Mouse (Mus musculus): Measurements from ENCODE around the gene Ttc28. TPM values are rescaled to one million over a fixed set of nuclear protein-coding genes. Genes with fewer than 3 reads are reported as not detected.

Ttc28 gene
- polyA plus RNA-seq, 1 experiment from 2014 or later, result 42.8 TPM

- Histone ChIP-seq H3K9ac (replicated peaks) (0 out of 2 replicates have a peak overlapping the region, but pooled peaks have one; percentile 2), H3K4me1 (peaks cover 58% of the 10 kb centered on the region), H3K4me2 (replicated peaks) (no peak overlapping the region), H3K4me3 (no peak overlapping the region), H3K27me3 (no peaks in the 10 kb centered on the region), H3K36me3 (no peaks in the 10 kb centered on the region), H3K9me3 (no peaks in the 10 kb centered on the region), H3K27ac (replicated peaks) (no peak overlapping the region; the same call in 1 of the 2 replicates)
- 29% methylated on average over 9 of the region's 9 CpGs for WGBS
- ATAC-seq (replicated peaks), result no peak
These were observed 284.8 kb downstream of the Ttc28 start for GRCm38 (mm10) chr5:111164348-111164920.

GRCm38 (mm10) chr5:111170383-111170782 lies 290.8 kb downstream of the Ttc28 start:
- no peak overlapping the region for H3K9ac ChIP-seq (replicated peaks)
- 11% methylated on average over 9 of the region's 9 CpGs for WGBS
- no peaks in the 10 kb centered on the region for H3K9me3 ChIP-seq
- no peak overlapping the region for H3K27ac ChIP-seq (replicated peaks)
- H3K4me2 ChIP-seq (replicated peaks), result no peak overlapping the region
- H3K4me3 ChIP-seq, result no peak overlapping the region
- H3K27me3 ChIP-seq, result no peaks in the 10 kb centered on the region
- ATAC-seq (replicated peaks), result no peak
- H3K4me1 ChIP-seq, result peaks cover 31% of the 10 kb centered on the region
- no peaks in the 10 kb centered on the region for H3K36me3 ChIP-seq

GRCm38 (mm10) chr5:111175410-111175809 lies 295.8 kb downstream of the Ttc28 start:
- no peaks in the 10 kb centered on the region for H3K9me3 ChIP-seq
- H3K4me2 ChIP-seq (replicated peaks), result no peak overlapping the region
- no peak overlapping the region for H3K4me3 ChIP-seq
- no peaks in the 10 kb centered on the region for H3K36me3 ChIP-seq
- H3K27me3 ChIP-seq, result no peaks in the 10 kb centered on the region
- no peak for ATAC-seq (replicated peaks)
- H3K9ac ChIP-seq (replicated peaks), result no peak overlapping the region
- WGBS, result 61% methylated on average over 12 of the region's 12 CpGs
- peak overlapping the region; percentile 45 for H3K27ac ChIP-seq (replicated peaks)
- peaks cover 63% of the 10 kb centered on the region for H3K4me1 ChIP-seq

- no peak for ATAC-seq (replicated peaks)
- Histone ChIP-seq H3K27me3 (no peaks in the 10 kb centered on the region), H3K9ac (replicated peaks) (no peak overlapping the region), H3K4me2 (replicated peaks) (no peak overlapping the region), H3K36me3 (no peaks in the 10 kb centered on the region), H3K4me3 (no peak overlapping the region), H3K4me1 (peaks cover 64% of the 10 kb centered on the region), H3K27ac (replicated peaks) (peak overlapping the region; percentile 45), H3K9me3 (no peaks in the 10 kb centered on the region)
- whole genome bisulfite sequencing, result 19% methylated on average over 9 of the region's 9 CpGs
These were observed 296.2 kb downstream of the Ttc28 start for GRCm38 (mm10) chr5:111175842-111176241.

GRCm38 (mm10) chr5:111176441-111176840 lies 296.8 kb downstream of the Ttc28 start:
- H3K9ac ChIP-seq (replicated peaks), result no peak overlapping the region
- H3K4me3 ChIP-seq, result no peak overlapping the region
- no peak for ATAC-seq (replicated peaks)
- H3K27ac ChIP-seq (replicated peaks), result no peak overlapping the region
- H3K4me2 ChIP-seq (replicated peaks), result no peak overlapping the region
- WGBS, result 82% methylated on average over 13 of the region's 13 CpGs
- H3K27me3 ChIP-seq, result no peaks in the 10 kb centered on the region
- no peaks in the 10 kb centered on the region for H3K36me3 ChIP-seq
- H3K4me1 ChIP-seq, result peaks cover 70% of the 10 kb centered on the region
- H3K9me3 ChIP-seq, result no peaks in the 10 kb centered on the region

- no peaks in the 10 kb centered on the region for H3K9me3 ChIP-seq
- WGBS, result 69% methylated on average over 21 of the region's 21 CpGs
- no peak overlapping the region for H3K4me3 ChIP-seq
- no peaks in the 10 kb centered on the region for H3K27me3 ChIP-seq
- peaks cover 75% of the 10 kb centered on the region for H3K4me1 ChIP-seq
- no peaks in the 10 kb centered on the region for H3K36me3 ChIP-seq
- no peak overlapping the region for H3K4me2 ChIP-seq (replicated peaks)
- H3K27ac ChIP-seq (replicated peaks), result no peak overlapping the region
- no peak for ATAC-seq (replicated peaks)
- H3K9ac ChIP-seq (replicated peaks), result no peak overlapping the region
These were observed 298.9 kb downstream of the Ttc28 start for GRCm38 (mm10) chr5:111178324-111179076.

- 17% methylated on average over 7 of the region's 7 CpGs for WGBS
- Histone ChIP-seq H3K9ac (replicated peaks) (no peak overlapping the region), H3K4me3 (no peak overlapping the region), H3K36me3 (peaks cover 7% of the 10 kb centered on the region; the same call in 1 of the 2 replicates), H3K27ac (replicated peaks) (peak overlapping the region; percentile 66), H3K9me3 (no peaks in the 10 kb centered on the region), H3K4me1 (peaks cover 78% of the 10 kb centered on the region), H3K27me3 (no peaks in the 10 kb centered on the region), H3K4me2 (replicated peaks) (no peak overlapping the region)
- no peak for ATAC-seq (replicated peaks)
These were observed 300.0 kb downstream of the Ttc28 start for GRCm38 (mm10) chr5:111179651-111180050.

- Histone ChIP-seq H3K36me3 (peaks cover 7% of the 10 kb centered on the region; the same call in 1 of the 2 replicates), H3K9ac (replicated peaks) (no peak overlapping the region), H3K9me3 (no peaks in the 10 kb centered on the region), H3K4me3 (no peak overlapping the region), H3K4me2 (replicated peaks) (no peak overlapping the region), H3K4me1 (peaks cover 71% of the 10 kb centered on the region), H3K27ac (replicated peaks) (peak overlapping the region; percentile 66), H3K27me3 (no peaks in the 10 kb centered on the region)
- 40% methylated on average over 25 of the region's 25 CpGs for WGBS
- peak; percentile 49 for ATAC-seq (replicated peaks)
These were observed 300.8 kb downstream of the Ttc28 start for GRCm38 (mm10) chr5:111180091-111181053.

- H3K27me3 ChIP-seq, result no peaks in the 10 kb centered on the region
- WGBS, result 80% methylated on average over 7 of the region's 7 CpGs
- no peaks in the 10 kb centered on the region for H3K9me3 ChIP-seq
- peak overlapping the region; percentile 66 for H3K27ac ChIP-seq (replicated peaks)
- ATAC-seq (replicated peaks), result no peak
- no peak overlapping the region for H3K9ac ChIP-seq (replicated peaks)
- no peak overlapping the region for H3K4me3 ChIP-seq
- peaks cover 7% of the 10 kb centered on the region; the same call in 1 of the 2 replicates for H3K36me3 ChIP-seq
- peaks cover 61% of the 10 kb centered on the region for H3K4me1 ChIP-seq
- no peak overlapping the region for H3K4me2 ChIP-seq (replicated peaks)
These were observed 301.8 kb downstream of the Ttc28 start for GRCm38 (mm10) chr5:111181204-111181912.

GRCm38 (mm10) chr5:111186600-111186999 lies 307.0 kb downstream of the Ttc28 start:
- ATAC-seq (replicated peaks), result no peak
- H3K36me3 ChIP-seq, result peaks cover 7% of the 10 kb centered on the region; the same call in 1 of the 2 replicates
- no peak overlapping the region for H3K9ac ChIP-seq (replicated peaks)
- no peaks in the 10 kb centered on the region for H3K27me3 ChIP-seq
- H3K4me1 ChIP-seq, result peaks cover 15% of the 10 kb centered on the region
- no peak overlapping the region for H3K27ac ChIP-seq (replicated peaks)
- H3K4me2 ChIP-seq (replicated peaks), result no peak overlapping the region
- WGBS, result 49% methylated on average over 11 of the region's 11 CpGs
- H3K9me3 ChIP-seq, result no peaks in the 10 kb centered on the region
- no peak overlapping the region for H3K4me3 ChIP-seq

GRCm38 (mm10) chr5:111191972-111192371 lies 312.4 kb downstream of the Ttc28 start:
- H3K9me3 ChIP-seq, result no peaks in the 10 kb centered on the region
- no peak for ATAC-seq (replicated peaks)
- no peak overlapping the region for H3K9ac ChIP-seq (replicated peaks)
- peaks cover 30% of the 10 kb centered on the region for H3K4me1 ChIP-seq
- H3K4me3 ChIP-seq, result no peak overlapping the region
- H3K27me3 ChIP-seq, result no peaks in the 10 kb centered on the region
- H3K27ac ChIP-seq (replicated peaks), result no peak overlapping the region
- H3K4me2 ChIP-seq (replicated peaks), result no peak overlapping the region
- WGBS, result 87% methylated on average over 9 of the region's 9 CpGs
- no peaks in the 10 kb centered on the region for H3K36me3 ChIP-seq

Data from forebrain, embryonic 15.5 days (tissue).